Mouse (Mus musculus): ENCODE results near the gene Gspt1. TPM values are rescaled to one million over a fixed set of nuclear protein-coding genes. Genes with fewer than 3 reads are reported as not detected.

The Gspt1 gene
- total and polyA plus RNA-seq, 3 experiments, result 111 to 886 (median 147) TPM

DNA sequence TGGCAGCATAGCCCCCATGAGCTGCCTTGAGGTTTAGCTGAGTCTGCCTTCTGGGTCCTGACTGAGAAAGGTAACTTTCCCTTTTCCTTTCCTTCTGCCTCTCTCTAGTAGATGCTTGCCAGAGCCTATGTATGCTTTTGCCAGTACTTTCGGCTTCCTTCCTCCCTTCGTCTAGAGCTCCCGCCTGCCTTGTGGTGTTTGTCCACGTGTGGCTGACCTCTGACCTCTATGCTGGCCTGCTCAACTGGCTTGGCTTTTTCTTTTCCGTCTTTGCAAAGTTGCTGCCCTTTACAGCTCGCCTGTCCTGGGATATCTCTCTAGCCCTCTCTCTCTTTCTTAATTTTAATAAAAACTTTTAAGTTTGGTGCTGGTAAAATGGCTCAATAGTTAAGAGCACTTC is 15.7 kb upstream of the Gspt1 start:
- in situ Hi-C loops (cut with MboI; ENCODE audit: low pct_ligation_motif_present, low pct_unique_long_range_greater_than_20kb, low sequenced_read_pairs) (no loop called here), dilution Hi-C loops (cut with MboI; ENCODE audit: extremely low pct_ligation_motif_present, extremely low pct_unique_long_range_greater_than_20kb, low sequenced_read_pairs) (no loop called here)
- Histone ChIP-seq H3K79me2 (replicated peaks; ENCODE audit: control insufficient read depth, extremely low read depth, insufficient read depth, poor library complexity, severe bottlenecking) (no peaks in the 10 kb centered on the region), H3K9me3 (replicated peaks; ENCODE audit: low read length) (no peaks in the 10 kb centered on the region), H3K27me3 (replicated peaks) (no peaks in the 10 kb centered on the region), H3K9ac (ENCODE audit: insufficient read depth, low read depth) (no peak overlapping the region), H3K36me3 (replicated peaks in 1 of 2; ENCODE audit: control insufficient read depth in 1 of 2, insufficient read depth in 1 of 2, low read length in 1 of 2) (no peaks in the 10 kb centered on the region), H3K4me1 (ENCODE audit: control insufficient read depth in 1 of 2, insufficient read depth in 2 of 2) (peaks cover 0 to 10% of the 10 kb centered on the region in 2 experiments; a peak in 2 of 4 replicates), H3K27ac (ENCODE audit: insufficient read depth, low read depth) (no peak overlapping the region), H3K4me3 (replicated peaks in 1 of 3; ENCODE audit: low read depth in 2 of 3, low read length in 2 of 3, poor library complexity in 1 of 3) (no peak overlapping the region), H3K4me2 (ENCODE audit: insufficient read depth, low read depth, poor library complexity, severe bottlenecking) (no peak overlapping the region)
- TF ChIP-seq PAX5 (IDR thresholded peaks at IDR 0.05; ENCODE audit: low read length), result no peak
- no peak for TF ChIP-seq POLR2A (IDR thresholded peaks at IDR 0.05; ENCODE audit: low read depth, low read length)
- no peak for TF ChIP-seq MAX (IDR thresholded peaks at IDR 0.05; ENCODE audit: low read length)
- DNase-seq (ENCODE audit: extremely low read depth), result no peak

- no peak for DNase-seq (ENCODE audit: extremely low read depth)
- TF ChIP-seq MEF2A (IDR thresholded peaks at IDR 0.05; ENCODE audit: borderline replicate concordance, low read depth, low read length) (no peak), MAX (IDR thresholded peaks at IDR 0.05; ENCODE audit: low read length) (no peak), RAD21 (IDR thresholded peaks at IDR 0.05; ENCODE audit: low read depth, low read length) (no peak), TCF12 (IDR thresholded peaks at IDR 0.05; ENCODE audit: low read depth, low read length) (no peak), BHLHE40 (IDR thresholded peaks at IDR 0.05; ENCODE audit: low read depth, low read length) (no peak), POLR2AphosphoS2 (IDR thresholded peaks at IDR 0.05; ENCODE audit: low read depth, low read length) (no peak), MXI1 (IDR thresholded peaks at IDR 0.05; ENCODE audit: low read depth, low read length) (no peak), ZMIZ1 (IDR thresholded peaks at IDR 0.05; ENCODE audit: low read depth, low read length) (no peak), MAFK (IDR thresholded peaks at IDR 0.05; ENCODE audit: insufficient replicate concordance, low read length) (no peak), ZKSCAN1 (IDR thresholded peaks at IDR 0.05; ENCODE audit: borderline replicate concordance, low read depth, low read length) (no peak), ELF1 (IDR thresholded peaks at IDR 0.05; ENCODE audit: low read depth, low read length) (no peak), CHD2 (IDR thresholded peaks at IDR 0.05; ENCODE audit: low read length) (no peak), IRF4 (IDR thresholded peaks at IDR 0.05; ENCODE audit: low read depth, low read length) (no peak), USF1 (IDR thresholded peaks at IDR 0.05; ENCODE audit: low read depth, low read length) (no peak), SIN3A (IDR thresholded peaks at IDR 0.05; ENCODE audit: low read length) (no peak), JUN (IDR thresholded peaks at IDR 0.05; ENCODE audit: insufficient read depth, low read depth, low read length) (no peak), TBP (conservative IDR thresholded peaks at IDR 0.05; ENCODE audit: low read depth, low read length) (no peak)
- peaks cover 0 to 13% of the 10 kb centered on the region in 2 experiments; a peak in 2 of 4 replicates for H3K4me1 ChIP-seq (ENCODE audit: control insufficient read depth in 1 of 2, insufficient read depth in 2 of 2)
- no peak overlapping the region for H3K4me3 ChIP-seq (replicated peaks in 1 of 3; ENCODE audit: low read depth in 2 of 3, low read length in 2 of 3, poor library complexity in 1 of 3)
- H3K79me2 ChIP-seq (replicated peaks; ENCODE audit: control insufficient read depth, extremely low read depth, insufficient read depth, poor library complexity, severe bottlenecking), result no peaks in the 10 kb centered on the region
- no peaks in the 10 kb centered on the region for H3K9me3 ChIP-seq (replicated peaks; ENCODE audit: low read length)
- no peaks in the 10 kb centered on the region for H3K27me3 ChIP-seq (replicated peaks)
- H3K27ac ChIP-seq (ENCODE audit: insufficient read depth, low read depth), result no peak overlapping the region
- no peak overlapping the region for H3K4me2 ChIP-seq (ENCODE audit: insufficient read depth, low read depth, poor library complexity, severe bottlenecking)
- no peak overlapping the region for H3K9ac ChIP-seq (ENCODE audit: insufficient read depth, low read depth)
- no peaks in the 10 kb centered on the region for H3K36me3 ChIP-seq (replicated peaks in 1 of 2; ENCODE audit: control insufficient read depth in 1 of 2, insufficient read depth in 1 of 2, low read length in 1 of 2)
- dilution Hi-C loops (cut with MboI; ENCODE audit: extremely low pct_ligation_motif_present, extremely low pct_unique_long_range_greater_than_20kb, low sequenced_read_pairs), result no loop called here
- in situ Hi-C loops (cut with MboI; ENCODE audit: low pct_ligation_motif_present, low pct_unique_long_range_greater_than_20kb, low sequenced_read_pairs), result no loop called here
These were observed 12.4 kb upstream of the Gspt1 start for GRCm38 (mm10) chr16:11266556-11266955.

All from CH12.LX (cell line).